Mouse (Mus musculus): ENCODE results near the gene Trpm7. TPM values are rescaled to one million over a fixed set of nuclear protein-coding genes. Genes with fewer than 3 reads are reported as not detected.

The Trpm7 gene
- polyA plus RNA-seq, 1 experiment from 2014 or later: 44.6 TPM

DNA sequence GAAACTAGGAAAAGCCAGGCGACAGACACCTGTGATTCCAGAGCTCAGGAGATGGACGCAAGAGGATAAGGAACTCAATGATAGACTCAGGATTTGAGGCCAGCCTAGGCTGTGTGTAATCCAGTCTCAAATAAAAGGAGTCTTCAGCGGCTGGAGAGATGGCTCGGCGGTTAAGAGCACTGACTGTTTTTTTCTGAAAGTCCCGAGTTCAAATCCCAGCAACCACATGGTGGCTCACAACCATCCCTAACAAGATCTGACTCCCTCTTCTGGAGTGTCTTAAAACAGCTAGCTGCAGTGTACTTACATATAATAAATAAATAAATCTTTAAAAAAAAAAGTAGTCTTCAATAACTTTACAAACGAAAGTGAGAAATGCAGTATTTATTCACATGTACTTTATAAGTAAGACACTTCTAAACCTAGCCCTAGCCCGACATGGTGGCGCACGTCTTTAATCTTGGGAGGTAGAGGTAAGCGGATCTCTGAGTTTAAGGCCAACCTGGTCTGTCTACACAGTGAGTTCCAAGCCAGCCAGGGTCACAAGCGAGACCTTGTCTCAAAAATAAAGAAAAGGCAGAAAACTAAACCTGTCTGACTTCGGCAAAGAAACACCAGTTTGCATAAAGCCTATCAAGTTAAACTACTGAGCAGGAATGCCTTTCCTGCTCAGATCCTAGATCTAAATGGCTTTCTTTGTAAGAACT lies 1.1 kb downstream of the Trpm7 start:
- Histone ChIP-seq H3K27me3 (ENCODE audit: control insufficient read depth, insufficient read depth, low read length) (no peaks in the 10 kb centered on the region), H3K4me3 (ENCODE audit: control insufficient read depth in 1 of 2, insufficient read depth in 1 of 2, low read depth in 1 of 2, low read length in 2 of 2) (peak overlapping the region; percentile 94 to 98), H3K4me1 (ENCODE audit: control insufficient read depth in 2 of 2, insufficient read depth in 2 of 2, low read length in 2 of 2) (peaks cover 4 to 29% of the 10 kb centered on the region in 2 experiments; a peak in 3 of 4 replicates), H3K27ac (replicated peaks in 1 of 2; ENCODE audit: control insufficient read depth in 1 of 2, insufficient read depth in 1 of 2, low read depth in 2 of 2, low read length in 2 of 2) (peak overlapping the region; percentile 99 to 100), H3K36me3 (ENCODE audit: control insufficient read depth, insufficient read depth, low read length) (no peaks in the 10 kb centered on the region), H3K9me3 (ENCODE audit: control insufficient read depth, low read length) (no peaks in the 10 kb centered on the region), H3K4me2 (ENCODE audit: low read length) (peak overlapping the region; percentile 81), H3K9ac (ENCODE audit: low read length) (peak overlapping the region; percentile 97)
- ATAC-seq (ENCODE audit: insufficient number of reproducible peaks, insufficient read depth, low FRiP score, low read depth): no peak
- WGBS: 19% methylated on average over 13 of the region's 13 CpGs

DNA sequence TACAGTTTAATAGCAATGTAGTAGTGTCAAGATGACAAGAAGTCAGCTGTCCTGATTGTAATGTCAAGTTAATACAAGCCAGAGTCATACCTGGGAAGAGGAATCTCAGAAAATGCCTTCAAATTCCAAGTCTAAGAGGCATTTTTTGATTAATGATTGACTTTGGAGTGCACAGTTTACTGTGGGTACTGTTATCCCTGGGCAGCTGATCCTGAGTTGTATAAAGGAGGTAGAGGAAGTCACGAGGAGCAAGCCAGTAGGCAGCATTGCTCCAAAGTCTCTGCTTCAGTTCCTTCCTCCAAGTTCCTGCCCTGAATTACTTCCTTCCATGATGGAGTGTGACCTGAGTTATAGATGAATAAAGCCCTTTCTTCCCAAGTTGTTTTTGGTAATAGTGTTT lies 9.7 kb downstream of the Trpm7 start:
- H3K36me3 ChIP-seq (ENCODE audit: control insufficient read depth, insufficient read depth, low read length): no peaks in the 10 kb centered on the region
- H3K9me3 ChIP-seq (ENCODE audit: control insufficient read depth, low read length): no peaks in the 10 kb centered on the region
- H3K27ac ChIP-seq (replicated peaks in 1 of 2; ENCODE audit: control insufficient read depth in 1 of 2, insufficient read depth in 1 of 2, low read depth in 2 of 2, low read length in 2 of 2): no peak overlapping the region
- no peak overlapping the region for H3K4me2 ChIP-seq (ENCODE audit: low read length)
- H3K27me3 ChIP-seq (ENCODE audit: control insufficient read depth, insufficient read depth, low read length): no peaks in the 10 kb centered on the region
- no peak for ATAC-seq (ENCODE audit: insufficient number of reproducible peaks, insufficient read depth, low FRiP score, low read depth)
- peaks cover 3 to 13% of the 10 kb centered on the region in 2 experiments for H3K4me1 ChIP-seq (ENCODE audit: control insufficient read depth in 2 of 2, insufficient read depth in 2 of 2, low read length in 2 of 2)
- WGBS: 79% methylated on average over 1 of the region's 1 CpGs
- no peak overlapping the region for H3K4me3 ChIP-seq (ENCODE audit: control insufficient read depth in 1 of 2, insufficient read depth in 1 of 2, low read depth in 1 of 2, low read length in 2 of 2)
- no peak overlapping the region for H3K9ac ChIP-seq (ENCODE audit: low read length)

DNA sequence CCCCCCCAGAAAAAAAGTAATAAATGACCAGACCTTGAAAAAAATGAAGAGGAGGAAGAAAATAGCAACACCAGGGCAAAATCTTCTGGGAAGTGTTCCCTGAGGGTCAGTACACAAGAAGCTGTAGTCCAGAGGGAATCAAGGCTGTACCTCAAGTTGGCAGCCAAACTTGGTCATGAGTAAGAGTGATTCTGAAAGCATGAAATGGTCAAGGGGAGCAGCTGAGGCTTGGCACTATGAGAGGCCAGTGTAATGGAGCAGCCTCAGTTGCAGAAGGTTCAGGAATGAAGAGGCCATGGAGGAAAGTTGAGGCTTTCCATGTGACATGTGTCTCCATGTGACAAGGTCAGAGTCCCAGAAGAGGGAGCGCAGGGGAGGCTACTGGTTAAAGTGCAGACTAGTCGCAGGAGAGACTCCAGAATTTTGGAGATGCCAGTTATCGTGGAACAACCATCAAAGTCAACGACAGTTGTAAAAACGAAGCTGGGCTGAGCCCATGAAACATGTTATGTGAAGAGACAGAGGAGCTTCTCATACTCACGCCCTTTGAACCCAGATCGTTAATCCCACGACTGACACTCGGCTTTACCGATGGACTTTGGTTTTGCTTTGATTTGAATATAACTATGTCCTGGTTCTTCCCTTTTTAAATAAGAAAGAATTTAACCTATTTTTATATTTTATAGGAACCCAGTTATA lies 10.4 kb downstream of the Trpm7 start:
- no peak for ATAC-seq (ENCODE audit: insufficient number of reproducible peaks, insufficient read depth, low FRiP score, low read depth)
- no peaks in the 10 kb centered on the region for H3K36me3 ChIP-seq (ENCODE audit: control insufficient read depth, insufficient read depth, low read length)
- no peaks in the 10 kb centered on the region for H3K9me3 ChIP-seq (ENCODE audit: control insufficient read depth, low read length)
- no peak overlapping the region for H3K9ac ChIP-seq (ENCODE audit: low read length)
- no peak overlapping the region for H3K27ac ChIP-seq (replicated peaks in 1 of 2; ENCODE audit: control insufficient read depth in 1 of 2, insufficient read depth in 1 of 2, low read depth in 2 of 2, low read length in 2 of 2)
- peaks cover 3 to 13% of the 10 kb centered on the region in 2 experiments for H3K4me1 ChIP-seq (ENCODE audit: control insufficient read depth in 2 of 2, insufficient read depth in 2 of 2, low read length in 2 of 2)
- no peak overlapping the region for H3K4me2 ChIP-seq (ENCODE audit: low read length)
- H3K27me3 ChIP-seq (ENCODE audit: control insufficient read depth, insufficient read depth, low read length): no peaks in the 10 kb centered on the region
- H3K4me3 ChIP-seq (ENCODE audit: control insufficient read depth in 1 of 2, insufficient read depth in 1 of 2, low read depth in 1 of 2, low read length in 2 of 2): no peak overlapping the region
- 90% methylated on average over 10 of the region's 10 CpGs for WGBS

- H3K9ac ChIP-seq (ENCODE audit: low read length): no peak overlapping the region
- no peaks in the 10 kb centered on the region for H3K9me3 ChIP-seq (ENCODE audit: control insufficient read depth, low read length)
- H3K27ac ChIP-seq (replicated peaks in 1 of 2; ENCODE audit: control insufficient read depth in 1 of 2, insufficient read depth in 1 of 2, low read depth in 2 of 2, low read length in 2 of 2): no peak overlapping the region
- 86% methylated on average over 3 of the region's 3 CpGs for WGBS
- no peaks in the 10 kb centered on the region for H3K27me3 ChIP-seq (ENCODE audit: control insufficient read depth, insufficient read depth, low read length)
- H3K36me3 ChIP-seq (ENCODE audit: control insufficient read depth, insufficient read depth, low read length): no peaks in the 10 kb centered on the region
- no peak overlapping the region for H3K4me2 ChIP-seq (ENCODE audit: low read length)
- H3K4me3 ChIP-seq (ENCODE audit: control insufficient read depth in 1 of 2, insufficient read depth in 1 of 2, low read depth in 1 of 2, low read length in 2 of 2): no peak overlapping the region
- peaks cover 3 to 7% of the 10 kb centered on the region in 2 experiments; a peak in 3 of 4 replicates for H3K4me1 ChIP-seq (ENCODE audit: control insufficient read depth in 2 of 2, insufficient read depth in 2 of 2, low read length in 2 of 2)
- no peak for ATAC-seq (ENCODE audit: insufficient number of reproducible peaks, insufficient read depth, low FRiP score, low read depth)
Observed at GRCm38 (mm10) chr2:126865026-126865425, 11.0 kb downstream of the Trpm7 start.

DNA sequence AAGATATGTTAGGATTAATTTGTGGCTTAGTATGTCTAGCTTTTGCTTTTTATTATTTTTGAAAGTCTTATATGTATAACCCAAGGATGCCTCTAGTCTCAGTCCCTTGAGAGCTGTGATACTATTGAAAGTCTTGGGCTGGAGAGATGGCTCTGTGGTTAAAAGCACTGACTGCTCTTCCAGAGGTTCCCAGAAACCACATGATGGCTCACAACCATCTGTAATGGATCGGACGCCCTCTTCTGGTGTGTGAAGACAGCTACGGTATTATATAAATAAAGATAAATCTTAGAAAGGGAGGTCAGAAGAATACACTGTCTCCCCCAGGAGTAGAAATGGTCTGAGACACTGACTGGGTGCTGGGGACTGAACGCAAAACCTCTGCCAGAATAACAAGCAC lies 31.3 kb downstream of the Trpm7 start:
- WGBS: 85% methylated on average over 4 of the region's 4 CpGs
- H3K27me3 ChIP-seq (ENCODE audit: control insufficient read depth, insufficient read depth, low read length): no peaks in the 10 kb centered on the region
- H3K9ac ChIP-seq (ENCODE audit: low read length): no peak overlapping the region
- H3K4me3 ChIP-seq (ENCODE audit: control insufficient read depth in 1 of 2, insufficient read depth in 1 of 2, low read depth in 1 of 2, low read length in 2 of 2): no peak overlapping the region
- peaks cover 80% of the 10 kb centered on the region for H3K36me3 ChIP-seq (ENCODE audit: control insufficient read depth, insufficient read depth, low read length)
- H3K27ac ChIP-seq (replicated peaks in 1 of 2; ENCODE audit: control insufficient read depth in 1 of 2, insufficient read depth in 1 of 2, low read depth in 2 of 2, low read length in 2 of 2): no peak overlapping the region
- no peak for ATAC-seq (ENCODE audit: insufficient number of reproducible peaks, insufficient read depth, low FRiP score, low read depth)
- no peaks in the 10 kb centered on the region; a peak in 1 of 4 replicates for H3K4me1 ChIP-seq (ENCODE audit: control insufficient read depth in 2 of 2, insufficient read depth in 2 of 2, low read length in 2 of 2)
- H3K9me3 ChIP-seq (ENCODE audit: control insufficient read depth, low read length): no peaks in the 10 kb centered on the region
- no peak overlapping the region for H3K4me2 ChIP-seq (ENCODE audit: low read length)

GRCm38 (mm10) chr2:126838848-126839247 lies 37.2 kb downstream of the Trpm7 start:
- no peaks in the 10 kb centered on the region; a peak in 1 of 4 replicates for H3K4me1 ChIP-seq (ENCODE audit: control insufficient read depth in 2 of 2, insufficient read depth in 2 of 2, low read length in 2 of 2)
- H3K27me3 ChIP-seq (ENCODE audit: control insufficient read depth, insufficient read depth, low read length): no peaks in the 10 kb centered on the region
- no peak overlapping the region for H3K9ac ChIP-seq (ENCODE audit: low read length)
- H3K4me2 ChIP-seq (ENCODE audit: low read length): no peak overlapping the region
- peaks cover 88% of the 10 kb centered on the region for H3K36me3 ChIP-seq (ENCODE audit: control insufficient read depth, insufficient read depth, low read length)
- H3K9me3 ChIP-seq (ENCODE audit: control insufficient read depth, low read length): no peaks in the 10 kb centered on the region
- no peak overlapping the region for H3K4me3 ChIP-seq (ENCODE audit: control insufficient read depth in 1 of 2, insufficient read depth in 1 of 2, low read depth in 1 of 2, low read length in 2 of 2)
- no peak overlapping the region for H3K27ac ChIP-seq (replicated peaks in 1 of 2; ENCODE audit: control insufficient read depth in 1 of 2, insufficient read depth in 1 of 2, low read depth in 2 of 2, low read length in 2 of 2)
- ATAC-seq (ENCODE audit: insufficient number of reproducible peaks, insufficient read depth, low FRiP score, low read depth): no peak
- WGBS: 80% methylated on average over 5 of the region's 5 CpGs

DNA sequence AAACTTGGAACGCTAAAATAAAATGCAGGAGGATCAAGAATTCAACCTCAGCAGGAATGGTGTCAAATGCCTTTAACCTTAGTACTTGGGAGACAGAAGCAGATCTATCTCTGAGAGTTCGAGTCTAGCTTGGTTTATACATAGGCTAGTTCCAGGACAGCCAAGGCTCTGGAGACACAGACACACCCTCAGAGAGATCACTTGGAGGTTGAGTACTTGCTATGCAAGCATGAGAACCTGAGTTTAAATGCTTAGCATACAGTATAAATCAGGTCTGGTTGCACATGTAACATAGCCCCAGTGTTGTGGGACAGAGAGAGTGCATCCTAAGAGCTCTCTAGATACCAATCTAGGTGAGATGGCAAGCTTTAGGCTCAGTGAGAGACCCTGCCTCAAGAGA lies 58.6 kb downstream of the Trpm7 start:
- Histone ChIP-seq H3K36me3 (ENCODE audit: control insufficient read depth, insufficient read depth, low read length) (peaks cover 71% of the 10 kb centered on the region), H3K4me3 (ENCODE audit: control insufficient read depth in 1 of 2, insufficient read depth in 1 of 2, low read depth in 1 of 2, low read length in 2 of 2) (no peak overlapping the region), H3K4me2 (ENCODE audit: low read length) (no peak overlapping the region), H3K27me3 (ENCODE audit: control insufficient read depth, insufficient read depth, low read length) (no peaks in the 10 kb centered on the region), H3K27ac (replicated peaks in 1 of 2; ENCODE audit: control insufficient read depth in 1 of 2, insufficient read depth in 1 of 2, low read depth in 2 of 2, low read length in 2 of 2) (peak overlapping the region in 1 of 2 experiments; percentile 38; a peak in 1 of 4 replicates), H3K9me3 (ENCODE audit: control insufficient read depth, low read length) (no peaks in the 10 kb centered on the region), H3K9ac (ENCODE audit: low read length) (no peak overlapping the region), H3K4me1 (ENCODE audit: control insufficient read depth in 2 of 2, insufficient read depth in 2 of 2, low read length in 2 of 2) (0 out of 4 replicates have a peak, but pooled peaks cover 0 to 3% of the 10 kb centered on the region in 2 experiments)
- ATAC-seq (ENCODE audit: insufficient number of reproducible peaks, insufficient read depth, low FRiP score, low read depth): no peak
- WGBS: 64% methylated on average over 2 of the region's 2 CpGs
